Mouse (Mus musculus): ENCODE results near the gene Ninj2.

DNA sequence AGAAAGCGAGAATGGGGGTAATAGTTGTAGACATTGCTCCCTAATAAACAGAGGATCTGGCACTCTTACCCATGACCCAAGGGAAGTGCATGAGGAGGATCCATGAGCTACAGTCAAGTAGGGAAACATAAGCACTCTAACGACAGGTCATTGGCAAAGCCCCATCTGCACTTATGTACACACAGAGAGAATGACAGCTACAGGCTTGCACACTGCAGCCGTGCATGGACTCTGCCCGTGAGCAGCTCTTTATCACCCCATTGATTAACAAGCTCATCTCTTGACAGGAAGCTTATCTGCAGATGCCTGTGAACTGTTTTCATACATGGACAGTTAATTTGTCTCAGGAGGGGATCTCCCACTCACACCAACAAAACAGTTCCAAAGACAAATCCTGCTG is 74.4 kb downstream of the Ninj2 start:
- no peak for TF ChIP-seq POLR2A (IDR thresholded peaks at IDR 0.05; ENCODE audit: borderline replicate concordance, low read depth, low read length)
- TF ChIP-seq CTCF (IDR thresholded peaks at IDR 0.05; ENCODE audit: low read depth, low read length) = no peak
